Mouse (Mus musculus) E14TG2a.4 (cell line): ENCODE data around the gene Lag3.

Source experiments
- CTCF ChIP-seq: conservative IDR thresholded peaks from 2 replicates; pipeline ENCODE4 v1.5.1; 2014; ENCODE audit warnings: low read length
- NANOG ChIP-seq: IDR thresholded peaks from 2 replicates; pipeline ENCODE4 v1.6.1; 2014; ENCODE audit warnings: borderline replicate concordance, low read length, mixed read lengths
- POU5F1 ChIP-seq: IDR thresholded peaks from 2 replicates; pipeline ENCODE4 v1.6.1; 2014; ENCODE audit warnings: low read length, borderline replicate concordance

DNA sequence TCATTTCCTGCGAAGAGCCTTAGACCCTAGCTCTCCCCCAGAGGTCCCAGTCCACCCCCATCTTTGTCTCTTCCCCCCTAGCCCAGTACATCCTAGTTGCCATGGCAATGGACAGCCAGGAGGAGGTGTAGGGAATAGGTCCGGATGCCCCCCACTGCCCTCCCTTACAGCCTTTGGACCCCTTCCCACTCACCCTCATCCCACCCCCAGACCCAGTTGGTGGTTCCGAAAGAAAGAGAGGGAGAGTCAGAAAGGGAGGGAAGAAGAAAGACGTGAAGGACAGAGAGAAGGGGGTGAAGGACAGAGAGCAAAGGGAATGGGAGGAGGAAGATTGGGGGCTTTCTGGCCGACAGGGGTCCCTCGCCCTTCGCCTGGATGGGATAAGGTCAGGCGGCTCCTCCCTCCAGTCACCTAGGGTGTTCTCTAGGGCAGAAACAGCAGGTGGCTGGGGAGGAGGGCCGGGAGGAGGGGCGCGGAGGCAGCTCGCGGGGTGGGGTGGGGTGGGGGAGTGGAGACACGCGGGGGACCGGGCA is 48.3 kb downstream of the Lag3 start:
- no peak for TF ChIP-seq CTCF
- no peak for TF ChIP-seq NANOG
- TF ChIP-seq POU5F1: no peak
